Mouse (Mus musculus) MEL (cell line): ENCODE measurements around the gene Ddah1. TPM values are rescaled to one million over a fixed set of nuclear protein-coding genes. Genes with fewer than 3 reads are reported as not detected.

Source experiments
- DNase-seq: peaks from one replicate; pipeline ENCODE4 v3.0.0; 2011; ENCODE audit warnings: low read depth, low spot score
- H3K27ac ChIP-seq: 2 replicates; pipeline ENCODE4 v1.5.1; 2012; ENCODE audit warnings: low read depth, mild to moderate bottlenecking, control low read depth, low read length, moderate library complexity; ENCODE audit not compliant: control insufficient read depth
- H3K27me3 ChIP-seq, 2 experiments: fragments of 150-350 bp in 1 of 2; sonication (generic) in 1 of 2; 2 replicates each; pipeline ENCODE4 v1.6.1; 2012; ENCODE audit warnings: low read length in 2 of 2, mild to moderate bottlenecking in 2 of 2, improper control_type of control experiment in 1 of 2, moderate library complexity in 1 of 2; ENCODE audit not compliant: insufficient read depth in 2 of 2, control insufficient read depth in 1 of 2
- H3K36me3 ChIP-seq, 2 experiments: 2 replicates each; pipeline ENCODE4 v1.6.1; 2012 to 2014; ENCODE audit warnings: low read length in 2 of 2, improper control_type of control experiment in 1 of 2, inconsistent platforms in 1 of 2, mild to moderate bottlenecking in 1 of 2; ENCODE audit not compliant: insufficient read depth in 2 of 2, control insufficient read depth in 1 of 2
- H3K4me1 ChIP-seq, 2 experiments: fragments of 150-350 bp in 1 of 2; sonication (generic) in 1 of 2; 2 replicates each; pipeline ENCODE4 v1.6.1; 2012; ENCODE audit warnings: low read length in 2 of 2, improper control_type of control experiment in 1 of 2, mild to moderate bottlenecking in 1 of 2; ENCODE audit not compliant: insufficient read depth in 2 of 2, control insufficient read depth in 1 of 2
- H3K4me3 ChIP-seq, 2 experiments: fragments of 150-350 bp in 1 of 2; sonication (generic) in 1 of 2; 2 replicates each; pipeline ENCODE4 v1.5.1; 2012; ENCODE audit warnings: low read depth in 2 of 2, low read length in 2 of 2, mild to moderate bottlenecking in 2 of 2, moderate library complexity in 2 of 2, control low read depth in 1 of 2, improper control_type of control experiment in 1 of 2; ENCODE audit not compliant: control insufficient read depth in 1 of 2, insufficient read depth in 1 of 2
- H3K79me2 ChIP-seq: 2 replicates; pipeline ENCODE4 v1.6.1; 2012; ENCODE audit warnings: mild to moderate bottlenecking, low read length, moderate library complexity; ENCODE audit not compliant: control insufficient read depth, poor library complexity, insufficient read depth
- H3K9ac ChIP-seq: 2 replicates; pipeline ENCODE4 v1.6.1; 2012; ENCODE audit warnings: low read depth, mild to moderate bottlenecking, control low read depth, low read length, moderate library complexity; ENCODE audit not compliant: control insufficient read depth, poor library complexity, severe bottlenecking
- H3K9me3 ChIP-seq: fragments of 150-350 bp; sonication (generic); replicated peaks from 2 replicates; pipeline ENCODE4 v1.6.1; 2012; ENCODE audit warnings: mild to moderate bottlenecking, low read length, improper control_type of control experiment, moderate library complexity; ENCODE audit not compliant: insufficient read depth
- BHLHE40 ChIP-seq: IDR thresholded peaks from 2 replicates; pipeline ENCODE4 v1.6.1; 2012; ENCODE audit warnings: low read depth, mild to moderate bottlenecking, inconsistent platforms, low read length, improper control_type of control experiment, borderline replicate concordance
- CHD1 ChIP-seq: IDR thresholded peaks from 2 replicates; pipeline ENCODE4 v1.6.1; 2012; ENCODE audit warnings: low read depth, mild to moderate bottlenecking, inconsistent platforms, low read length, improper control_type of control experiment
- CHD2 ChIP-seq: IDR thresholded peaks from 2 replicates; pipeline ENCODE4 v1.6.1; 2011; ENCODE audit warnings: low read length, improper control_type of control experiment
- CTCF ChIP-seq, 3 experiments: IDR thresholded peaks in 2 of 3; conservative IDR thresholded peaks in 1 of 3; 2 replicates each; pipeline ENCODE4 v1.5.1; 2011 to 2012; ENCODE audit warnings: low read length in 3 of 3, low read depth in 2 of 3, mild to moderate bottlenecking in 2 of 3, improper control_type of control experiment in 1 of 3, inconsistent platforms in 1 of 3, mixed read lengths in 1 of 3, moderate library complexity in 1 of 3; ENCODE audit not compliant: control insufficient read depth in 1 of 3, insufficient read depth in 1 of 3, poor library complexity in 1 of 3, severe bottlenecking in 1 of 3
- E2F4 ChIP-seq: IDR thresholded peaks from 2 replicates; pipeline ENCODE4 v1.6.1; 2011; ENCODE audit warnings: low read depth, low read length, improper control_type of control experiment, borderline replicate concordance
- EP300 ChIP-seq, 2 experiments: IDR thresholded peaks; 2 replicates each; pipeline ENCODE4 v1.6.1; 2011; ENCODE audit warnings: improper control_type of control experiment in 2 of 2, low read length in 2 of 2, low read depth in 1 of 2, mild to moderate bottlenecking in 1 of 2
- ETS1 ChIP-seq: IDR thresholded peaks from 2 replicates; pipeline ENCODE4 v1.6.1; 2012; ENCODE audit warnings: low read depth, mild to moderate bottlenecking, inconsistent platforms, low read length, improper control_type of control experiment, moderate library complexity
- GABPA ChIP-seq: IDR thresholded peaks from 2 replicates; pipeline ENCODE4 v1.6.1; 2012; ENCODE audit warnings: low read depth, mild to moderate bottlenecking, inconsistent platforms, low read length, improper control_type of control experiment, moderate library complexity
- HCFC1 ChIP-seq: IDR thresholded peaks from 2 replicates; pipeline ENCODE4 v1.6.1; 2012; ENCODE audit warnings: low read depth, mild to moderate bottlenecking, inconsistent platforms, low read length, improper control_type of control experiment, moderate library complexity
- KAT2A ChIP-seq: conservative IDR thresholded peaks from 2 replicates; pipeline ENCODE4 v1.6.1; 2012; ENCODE audit warnings: low read depth, low read length, improper control_type of control experiment, inconsistent platforms
- MAX ChIP-seq: IDR thresholded peaks from 2 replicates; pipeline ENCODE4 v1.6.1; 2011; ENCODE audit warnings: low read length, improper control_type of control experiment
- MEF2A ChIP-seq: IDR thresholded peaks from 2 replicates; pipeline ENCODE4 v1.6.1; 2014; ENCODE audit warnings: low read depth, mild to moderate bottlenecking, inconsistent platforms, low read length, improper control_type of control experiment; ENCODE audit not compliant: poor library complexity, insufficient replicate concordance, severe bottlenecking; ENCODE audit errors: extremely low read depth
- MYC ChIP-seq: IDR thresholded peaks from 2 replicates; pipeline ENCODE4 v1.6.1; 2011; ENCODE audit warnings: low read depth, mild to moderate bottlenecking, low read length, improper control_type of control experiment, moderate library complexity
- POLR2A ChIP-seq, 2 experiments: IDR thresholded peaks; 2 replicates each; pipeline ENCODE4 v1.6.1; 2011 to 2012; ENCODE audit warnings: low read length in 2 of 2, mild to moderate bottlenecking in 2 of 2, control low read depth in 1 of 2, improper control_type of control experiment in 1 of 2, low read depth in 1 of 2, moderate library complexity in 1 of 2; ENCODE audit not compliant: control insufficient read depth in 1 of 2, insufficient read depth in 1 of 2, poor library complexity in 1 of 2
- POLR2AphosphoS2 ChIP-seq: IDR thresholded peaks from 2 replicates; pipeline ENCODE4 v1.6.1; 2011; ENCODE audit warnings: low read length, improper control_type of control experiment
- POLR2AphosphoS5 ChIP-seq: IDR thresholded peaks from 2 replicates; pipeline ENCODE4 v1.6.1; 2012; ENCODE audit warnings: low read depth, borderline replicate concordance, mild to moderate bottlenecking, inconsistent platforms, low read length, moderate library complexity, mixed read lengths
- RCOR1 ChIP-seq: IDR thresholded peaks from 2 replicates; pipeline ENCODE4 v1.6.1; 2012; ENCODE audit warnings: low read depth, mild to moderate bottlenecking, inconsistent platforms, low read length, improper control_type of control experiment
- SMC3 ChIP-seq: IDR thresholded peaks from 2 replicates; pipeline ENCODE4 v1.6.1; 2011; ENCODE audit warnings: low read depth, low read length, improper control_type of control experiment
- TAL1 ChIP-seq: IDR thresholded peaks from 2 replicates; pipeline ENCODE4 v1.6.1; 2012; ENCODE audit warnings: mild to moderate bottlenecking, inconsistent platforms, low read length, moderate library complexity, mixed read lengths
- ZC3H11A ChIP-seq: IDR thresholded peaks from 2 replicates; pipeline ENCODE4 v1.6.1; 2012; ENCODE audit warnings: low read depth, mild to moderate bottlenecking, inconsistent platforms, low read length, improper control_type of control experiment
- ZMIZ1 ChIP-seq: IDR thresholded peaks from 2 replicates; pipeline ENCODE4 v1.6.1; 2012; ENCODE audit warnings: low read depth, mild to moderate bottlenecking, inconsistent platforms, low read length, improper control_type of control experiment, moderate library complexity
- ZNF384 ChIP-seq: IDR thresholded peaks from 2 replicates; pipeline ENCODE4 v1.6.1; 2012; ENCODE audit warnings: low read depth, mild to moderate bottlenecking, inconsistent platforms, low read length, improper control_type of control experiment
- polyA plus RNA-seq, 2 experiments: library from polyadenylated mRNA; stranded (reverse) in 1 of 2; unstranded in 1 of 2; fragments of >175 nt in 1 of 2; fragments of >200 nt in 1 of 2; gene quantifications; 2 replicates each; pipeline versions ENCODE4 v1.2.1 to v1.2.4; 2012; ENCODE audit warnings: low replicate concordance in 2 of 2, low read depth in 1 of 2; ENCODE audit not compliant: insufficient read length in 2 of 2, insufficient read depth in 1 of 2, missing spikeins in 1 of 2
- total RNA-seq: library from RNA; depleted of rRNA; stranded (reverse); fragments of 300-350 nt; gene quantifications from 2 replicates; pipeline ENCODE4 v1.2.3, GENCODE M21; 2012

Gene Ddah1
- total and polyA plus RNA-seq, 3 experiments: not detected

GRCm38 (mm10) chr3:145774336-145774735 is 15.9 kb downstream of the Ddah1 start:
- no peaks in the 10 kb centered on the region for H3K79me2 ChIP-seq
- no peak overlapping the region for H3K4me3 ChIP-seq
- TF ChIP-seq RCOR1: no peak
- TF ChIP-seq ZMIZ1: no peak
- no peak for TF ChIP-seq GABPA
- no peak for TF ChIP-seq ZNF384
- no peak for TF ChIP-seq ETS1
- TF ChIP-seq POLR2A (IDR thresholded peaks at IDR 0.05; ENCODE audit: control insufficient read depth in 1 of 2, insufficient read depth in 1 of 2, low read depth in 1 of 2, low read length in 2 of 2, poor library complexity in 1 of 2): no peak
- no peak for TF ChIP-seq MYC
- TF ChIP-seq CTCF (IDR thresholded peaks at IDR 0.05 in 2 of 3, conservative IDR thresholded peaks at IDR 0.05 in 1 of 3; ENCODE audit: control insufficient read depth in 1 of 3, insufficient read depth in 1 of 3, low read depth in 2 of 3, low read length in 3 of 3, poor library complexity in 1 of 3, severe bottlenecking in 1 of 3): no peak
- TF ChIP-seq MEF2A: no peak
- TF ChIP-seq TAL1: no peak
- TF ChIP-seq POLR2AphosphoS5: no peak
- TF ChIP-seq HCFC1: no peak
- no peak for TF ChIP-seq CHD2
- H3K36me3 ChIP-seq: no peaks in the 10 kb centered on the region
- H3K9ac ChIP-seq: no peak overlapping the region
- H3K4me1 ChIP-seq: no peaks in the 10 kb centered on the region
- no peaks in the 10 kb centered on the region for H3K9me3 ChIP-seq
- no peak overlapping the region for H3K27ac ChIP-seq
- no peaks in the 10 kb centered on the region for H3K27me3 ChIP-seq
- no peak for DNase-seq

DNA sequence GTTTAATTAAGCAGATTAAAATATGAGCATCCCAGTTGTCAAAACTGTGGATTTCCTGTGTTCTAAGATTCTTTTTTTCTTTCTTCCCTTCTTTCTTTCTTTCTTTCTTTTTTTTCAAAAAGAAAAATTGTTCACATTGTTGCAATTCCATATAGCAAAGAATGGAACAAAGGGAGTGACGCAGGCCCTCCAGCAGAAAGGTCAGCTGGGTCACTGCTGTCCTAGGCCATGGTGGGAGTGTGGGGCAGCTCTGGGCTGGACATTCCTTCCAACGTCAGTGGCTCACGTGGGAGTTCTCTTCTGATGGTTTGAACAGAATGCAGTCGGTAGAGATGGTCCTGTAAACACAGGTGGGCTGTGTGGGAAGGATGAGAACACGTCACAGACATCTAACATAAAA is 16.8 kb downstream of the Ddah1 start:
- no peak overlapping the region for H3K27ac ChIP-seq
- H3K36me3 ChIP-seq: no peaks in the 10 kb centered on the region
- no peak overlapping the region for H3K9ac ChIP-seq
- no peak for TF ChIP-seq POLR2AphosphoS2
- no peak for DNase-seq
- no peaks in the 10 kb centered on the region for H3K27me3 ChIP-seq
- H3K4me3 ChIP-seq: no peak overlapping the region
- no peaks in the 10 kb centered on the region for H3K9me3 ChIP-seq
- no peaks in the 10 kb centered on the region for H3K79me2 ChIP-seq
- no peaks in the 10 kb centered on the region for H3K4me1 ChIP-seq

DNA sequence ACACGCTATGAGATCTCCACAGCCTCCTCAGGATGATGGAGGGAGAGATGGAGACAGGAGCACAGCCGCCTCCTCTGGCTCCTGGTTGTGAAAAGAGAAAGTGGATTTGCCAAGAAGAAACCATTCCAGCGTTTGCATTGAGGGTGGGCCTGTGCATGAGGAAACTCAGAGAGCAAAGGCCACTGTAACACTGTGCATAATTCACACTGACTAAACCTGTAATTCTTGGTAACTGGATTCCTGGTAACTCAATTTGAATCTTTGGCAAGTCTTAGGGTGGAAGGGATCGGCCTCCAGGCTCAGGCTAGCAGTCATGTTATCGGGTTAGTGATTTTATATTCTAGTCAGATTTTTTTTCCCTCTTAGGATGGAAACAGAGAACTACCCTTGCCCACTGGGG is 17.4 kb downstream of the Ddah1 start:
- TF ChIP-seq MAX (no peak), CHD1 (no peak), E2F4 (no peak), ZNF384 (no peak), POLR2AphosphoS5 (no peak), BHLHE40 (no peak), POLR2A (IDR thresholded peaks at IDR 0.05; ENCODE audit: control insufficient read depth in 1 of 2, insufficient read depth in 1 of 2, low read depth in 1 of 2, low read length in 2 of 2, poor library complexity in 1 of 2) (no peak), ZMIZ1 (no peak), RCOR1 (no peak), ZC3H11A (no peak), SMC3 (no peak), TAL1 (no peak), EP300 (IDR thresholded peaks at IDR 0.05; ENCODE audit: low read depth in 1 of 2, low read length in 2 of 2) (no peak), KAT2A (no peak)
- H3K9ac ChIP-seq: no peak overlapping the region
- no peaks in the 10 kb centered on the region for H3K4me1 ChIP-seq
- no peak overlapping the region for H3K27ac ChIP-seq
- DNase-seq: no peak
- H3K79me2 ChIP-seq: no peaks in the 10 kb centered on the region
- H3K36me3 ChIP-seq: no peaks in the 10 kb centered on the region
- H3K4me3 ChIP-seq: no peak overlapping the region
- no peaks in the 10 kb centered on the region for H3K9me3 ChIP-seq
- H3K27me3 ChIP-seq: no peaks in the 10 kb centered on the region
